Mouse (Mus musculus) myocyte (in vitro differentiated cells): ENCODE data around the gene Mrpl34.

Experiments
- TCF12 ChIP-seq: IDR thresholded peaks from one replicate; pipeline ENCODE4 v1.6.1; 2011; ENCODE audit warnings: mild to moderate bottlenecking, control low read depth; ENCODE audit not compliant: poor library complexity, insufficient read depth, severe bottlenecking
- TCF3 ChIP-seq: IDR thresholded peaks from one replicate; pipeline ENCODE4 v1.6.1; 2011; ENCODE audit warnings: low read depth, control low read depth; ENCODE audit not compliant: insufficient read length

- TF ChIP-seq TCF3 (no peak), TCF12 (no peak)
Observed at GRCm38 (mm10) chr8:71468001-71468400, 3.2 kb downstream of the Mrpl34 start.
